Mouse (Mus musculus) ovary, postnatal 14 days (tissue): ENCODE measurements around the gene Hist1h2ah.

ENCODE experiments used
- DNase-seq: peaks from one replicate; pipeline ENCODE4 v3.0.0; 2022; ENCODE audit warnings: low spot score

Hist1h2ah gene

DNA sequence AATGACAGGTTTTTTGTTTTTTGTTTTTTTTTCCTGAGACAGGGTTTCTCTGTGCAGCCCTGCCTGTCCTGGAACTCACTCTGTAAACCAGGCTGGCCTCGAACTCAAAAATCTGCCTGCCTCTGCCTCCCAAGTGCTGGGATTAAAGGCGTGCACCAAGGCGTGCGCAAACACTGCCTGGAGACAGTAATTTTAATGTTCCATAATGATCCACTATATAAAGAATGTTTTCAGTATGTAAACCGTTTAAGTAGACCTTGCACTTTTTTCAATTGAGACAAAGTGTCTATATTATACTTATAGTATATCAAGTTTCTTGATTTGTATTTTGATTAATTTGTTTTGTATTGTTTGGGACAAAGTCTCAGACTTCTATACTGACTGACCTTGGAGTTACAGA lies 4.0 kb upstream of the Hist1h2ah start:
- no peak for DNase-seq

DNA sequence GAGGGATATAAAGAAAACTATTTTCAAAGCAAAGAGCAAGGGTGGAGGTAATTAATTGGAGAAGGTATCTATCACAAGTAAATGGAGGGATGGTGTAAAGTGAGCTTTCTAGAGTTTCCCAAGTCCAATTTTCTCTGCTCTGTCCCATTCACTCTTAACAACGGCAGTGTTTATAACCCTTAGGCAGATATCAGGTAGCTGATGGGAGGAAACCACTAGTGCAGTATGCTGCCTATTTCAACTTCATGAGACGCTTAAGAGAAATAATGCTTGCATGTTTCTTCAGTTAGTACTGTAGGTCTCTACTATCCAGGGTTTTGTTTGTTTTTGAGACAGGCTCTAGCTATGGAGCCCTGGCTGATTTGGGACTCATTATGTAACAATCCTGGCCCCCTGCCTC lies 2.0 kb upstream of the Hist1h2ah start:
- DNase-seq = no peak

DNA sequence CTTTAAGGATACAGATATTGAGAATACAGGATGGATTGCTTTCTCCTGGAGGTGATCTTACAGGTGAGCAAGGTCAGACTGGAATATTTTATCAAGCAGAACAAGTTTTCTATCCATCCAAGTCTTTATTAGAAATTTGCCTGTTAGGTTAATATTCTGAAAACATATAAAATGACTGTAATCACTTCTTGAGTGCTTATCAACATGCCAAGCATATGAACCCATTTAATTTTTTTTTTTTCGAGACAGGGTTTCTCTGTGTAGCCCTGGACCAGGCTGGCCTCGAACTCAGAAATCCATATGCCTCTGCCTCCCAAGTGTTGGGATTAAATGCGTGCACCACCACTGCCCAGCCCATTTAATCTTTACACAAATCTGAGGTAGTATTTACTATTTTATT lies 1.6 kb upstream of the Hist1h2ah start:
- no peak for DNase-seq

DNA sequence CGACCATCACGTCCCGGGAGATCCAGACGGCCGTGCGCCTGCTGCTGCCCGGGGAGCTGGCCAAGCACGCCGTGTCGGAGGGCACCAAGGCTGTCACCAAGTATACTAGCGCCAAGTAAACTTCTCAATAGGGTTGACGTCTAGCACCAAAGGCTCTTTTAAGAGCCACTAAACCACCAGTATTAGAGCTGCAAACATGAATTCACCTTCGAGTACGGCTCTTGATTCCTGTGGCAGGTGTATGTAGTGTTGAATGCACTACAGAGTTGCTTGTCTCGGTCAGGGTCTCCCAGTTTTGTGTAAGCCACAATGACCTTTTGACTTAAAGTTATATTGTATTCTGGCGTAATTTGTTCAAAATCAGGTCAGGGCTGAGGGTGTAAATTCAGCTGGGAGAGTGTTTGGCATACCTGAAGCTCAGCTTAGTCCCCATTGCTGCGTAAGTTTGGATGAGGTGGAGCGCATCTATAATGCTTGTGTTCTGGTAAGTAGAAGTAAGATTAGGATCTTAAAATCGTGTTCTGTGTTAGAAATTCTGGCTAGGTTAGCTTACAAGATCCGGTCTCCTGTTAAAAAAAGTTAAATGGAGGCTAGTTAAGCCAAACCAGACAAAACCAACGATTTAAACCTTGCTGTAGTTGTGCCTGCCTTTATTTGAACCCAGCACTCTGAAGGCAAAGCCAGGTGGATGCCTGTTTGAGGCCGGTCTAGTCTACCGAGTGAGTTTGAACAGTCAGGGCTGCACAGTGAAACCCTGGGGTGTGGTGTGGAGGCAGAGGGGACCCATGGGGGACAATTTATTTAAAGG lies 985 bp upstream of the Hist1h2ah start:
- no peak for DNase-seq

DNA sequence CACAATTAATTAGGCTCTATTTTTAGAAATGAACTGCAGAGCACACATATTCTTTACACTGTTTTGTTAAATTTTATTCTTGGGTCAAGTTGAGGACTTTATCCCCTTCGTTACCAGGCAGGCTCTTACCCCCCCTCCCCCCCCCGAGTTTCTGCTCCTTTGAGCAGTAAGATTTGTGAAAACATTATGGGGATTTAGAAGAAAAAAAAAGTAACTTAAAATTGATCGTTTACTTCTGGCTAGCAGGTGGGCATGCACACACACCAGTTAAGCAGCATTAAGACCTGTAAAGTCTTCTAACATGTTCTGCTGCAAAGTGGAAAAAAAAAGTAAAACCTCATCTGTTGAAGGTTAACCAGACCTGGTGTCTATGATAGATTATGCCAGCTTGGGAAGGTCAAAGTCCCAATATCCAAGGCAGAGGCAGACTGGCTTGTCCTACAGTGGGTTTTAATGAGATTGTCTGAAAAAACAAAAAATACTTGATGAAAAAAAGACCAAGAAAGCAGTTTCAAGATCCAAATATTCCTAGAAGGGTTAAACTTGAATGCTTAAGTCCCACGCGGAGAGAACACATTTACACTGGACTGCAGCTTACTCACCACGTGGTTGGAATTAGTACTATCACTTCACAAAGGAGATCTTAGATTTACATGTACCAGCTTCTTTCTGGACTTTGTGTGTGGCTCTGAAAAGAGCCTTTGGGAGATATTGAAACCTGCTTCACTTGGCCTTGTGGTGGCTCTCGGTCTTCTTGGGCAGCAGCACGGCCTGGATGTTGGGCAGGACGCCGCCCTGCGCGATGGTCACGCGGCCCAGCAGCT lies 713 bp downstream of the Hist1h2ah start:
- no peak for DNase-seq

DNA sequence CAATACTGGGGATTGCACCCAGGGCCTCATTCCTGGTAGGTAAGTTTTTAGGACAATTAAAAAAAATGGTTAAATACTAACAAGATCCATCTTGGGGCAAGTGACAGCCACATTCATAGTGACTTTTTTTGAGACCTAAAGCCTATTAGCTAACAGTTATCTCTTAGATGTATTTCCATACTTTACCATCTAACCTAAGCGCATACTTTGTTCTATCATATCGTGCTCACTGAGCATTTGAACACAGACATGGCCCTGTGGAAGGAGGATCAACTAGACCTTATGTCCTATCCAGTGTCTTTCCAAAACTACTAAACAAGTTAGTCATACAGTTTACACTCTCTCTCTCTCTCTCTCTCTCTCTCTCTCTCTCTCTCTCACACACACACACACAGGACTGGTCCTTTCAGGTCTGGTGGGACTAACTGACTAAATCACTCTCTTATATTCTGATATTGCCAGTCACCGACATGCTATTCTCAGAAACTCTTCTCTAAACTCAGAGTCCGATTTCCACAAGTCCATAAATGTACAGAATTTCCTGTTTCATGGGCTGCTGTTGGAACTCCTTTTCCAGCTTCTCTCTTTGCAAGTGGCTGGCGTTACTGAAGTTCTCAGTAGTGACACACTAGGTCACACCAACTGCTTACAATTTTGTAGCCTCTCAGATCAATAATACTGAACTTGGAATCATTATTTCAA lies 1.5 kb downstream of the Hist1h2ah start:
- DNase-seq = no peak

DNA sequence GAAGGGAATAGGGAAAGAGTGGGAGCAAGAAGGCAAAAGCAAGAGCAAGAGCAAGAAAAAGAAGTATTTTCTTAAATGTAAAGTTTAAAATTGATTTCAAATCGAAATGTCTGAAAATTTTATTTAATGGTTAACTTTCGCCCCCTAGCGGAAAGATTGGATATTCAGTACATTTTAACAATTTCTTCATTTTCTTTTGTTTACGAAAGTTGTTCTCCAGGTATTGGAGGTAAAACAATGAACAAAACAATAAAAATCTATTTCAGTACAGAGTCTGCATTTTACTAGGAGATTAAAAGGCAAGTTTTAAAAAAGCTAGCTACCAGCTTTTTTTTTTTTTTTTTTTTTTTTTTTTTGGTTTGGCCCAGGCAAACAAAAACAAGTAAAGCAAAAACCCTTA lies 4.9 kb downstream of the Hist1h2ah start:
- DNase-seq = no peak

DNA sequence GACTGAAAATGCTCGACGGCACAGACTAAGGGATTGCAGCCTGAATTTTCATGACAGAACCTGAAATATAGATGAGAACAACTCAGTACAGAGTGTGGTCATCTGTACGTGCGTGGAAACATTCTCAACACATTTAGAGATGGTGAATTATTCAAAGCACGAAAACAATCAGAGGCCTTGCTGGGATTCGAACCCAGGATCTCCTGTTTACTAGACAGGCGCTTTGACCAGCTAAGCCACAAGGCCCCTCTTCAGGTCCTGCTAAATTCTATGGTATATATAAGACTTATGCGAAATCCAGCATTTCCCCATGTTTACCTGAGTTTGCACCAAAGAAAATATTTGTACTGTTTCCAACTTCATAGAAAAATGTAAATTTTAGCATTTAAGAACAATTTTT lies 5.4 kb downstream of the Hist1h2ah start:
- no peak for DNase-seq

DNA sequence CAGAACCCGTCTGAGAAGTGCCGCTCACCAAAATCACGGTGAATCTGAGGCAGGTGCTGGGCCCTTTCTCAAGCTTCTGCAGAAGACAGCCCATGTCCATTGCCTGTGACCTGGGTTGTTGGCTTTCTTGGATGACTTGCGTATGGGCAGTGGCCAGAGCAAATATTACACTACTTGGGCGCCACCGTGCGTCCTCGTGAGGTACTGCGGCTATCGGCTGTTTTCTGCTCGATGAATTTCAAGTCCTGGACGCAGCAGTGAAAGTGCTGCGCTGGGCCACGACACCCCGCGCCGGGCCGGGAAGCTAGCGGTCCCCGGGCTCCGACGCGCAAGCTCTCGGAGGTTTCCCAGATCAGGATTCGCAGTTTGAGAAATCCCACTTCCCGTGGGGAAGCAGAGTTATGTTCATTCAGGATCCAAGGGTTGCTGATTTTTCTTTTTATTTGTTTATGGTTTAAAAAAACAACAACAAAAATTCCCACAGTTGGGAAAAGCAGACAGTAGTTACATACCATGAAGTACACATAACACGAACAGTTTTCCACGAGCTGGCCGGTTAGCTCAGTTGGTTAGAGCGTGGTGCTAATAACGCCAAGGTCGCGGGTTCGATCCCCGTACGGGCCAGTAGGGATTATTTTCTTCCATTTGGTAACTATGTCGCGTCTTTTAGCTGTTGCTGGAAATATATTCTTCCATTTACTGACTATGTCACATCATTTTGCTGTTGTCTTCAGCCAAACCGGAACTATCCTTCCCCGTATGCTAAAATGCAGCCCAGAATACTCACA lies 6.5 kb downstream of the Hist1h2ah start:
- DNase-seq = peak; percentile 97

DNA sequence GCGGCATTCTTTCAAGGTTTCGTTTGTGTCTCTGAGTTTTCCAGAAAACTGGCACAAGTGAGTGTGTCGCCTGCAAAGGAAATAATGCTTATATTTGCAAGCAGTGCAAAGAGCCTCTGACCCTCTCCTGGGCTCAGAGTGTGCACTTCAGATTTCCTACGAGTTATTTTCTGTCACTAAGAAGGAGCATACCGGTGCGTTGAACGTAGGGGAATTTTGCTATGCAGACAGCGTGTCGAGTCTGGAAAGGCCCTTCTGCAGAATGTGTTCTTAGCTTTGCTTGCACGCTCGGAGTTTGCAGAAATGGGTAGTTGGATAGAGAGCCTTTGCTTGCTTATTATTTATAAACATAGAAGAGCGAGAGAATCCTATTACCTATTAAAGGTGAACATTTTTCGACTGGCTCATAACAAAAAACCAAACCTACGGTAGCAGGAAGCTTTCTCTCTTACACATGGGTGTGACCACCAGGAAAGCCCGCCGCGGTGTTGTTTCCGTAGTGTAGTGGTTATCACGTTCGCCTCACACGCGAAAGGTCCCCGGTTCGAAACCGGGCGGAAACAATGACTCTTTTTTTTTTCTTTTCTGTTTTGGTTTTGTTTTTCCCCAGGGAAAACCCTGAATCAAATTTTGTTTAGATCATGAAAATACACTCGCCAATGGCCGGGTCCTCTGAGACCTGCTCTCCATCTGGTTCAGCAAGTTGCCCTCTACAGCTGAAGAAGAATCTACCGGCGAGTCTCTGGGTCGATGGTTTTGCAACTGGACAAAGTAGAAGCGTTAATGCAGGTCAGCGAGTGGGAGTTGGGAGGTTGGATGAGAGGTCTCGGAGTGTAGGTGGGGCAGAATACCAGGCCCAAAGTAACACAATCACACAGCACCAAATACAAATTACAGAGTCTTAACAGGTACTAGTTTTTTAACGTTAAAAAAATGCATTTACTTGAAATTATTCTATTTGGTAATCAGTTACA lies 9.0 kb downstream of the Hist1h2ah start:
- DNase-seq = peak; percentile 87

DNA sequence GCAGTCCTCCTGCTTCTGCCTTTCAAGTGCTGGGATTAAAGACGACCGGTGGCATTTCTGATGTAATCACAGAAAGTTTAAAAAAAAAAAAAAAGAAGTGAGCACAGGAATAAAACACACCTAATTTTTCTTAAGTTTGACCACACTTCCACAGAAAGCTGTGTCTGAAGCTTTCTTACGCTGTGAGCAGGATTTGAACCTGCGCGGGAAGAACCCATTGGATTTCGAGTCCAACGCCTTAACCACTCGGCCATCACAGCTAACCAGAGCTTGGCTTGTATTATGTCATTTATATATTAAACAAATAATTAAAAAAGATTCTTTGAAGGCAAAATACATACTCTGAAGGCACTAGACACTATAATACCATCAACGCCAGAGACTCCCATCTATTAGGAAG lies 13.1 kb downstream of the Hist1h2ah start:
- peak; percentile 62 for DNase-seq

DNA sequence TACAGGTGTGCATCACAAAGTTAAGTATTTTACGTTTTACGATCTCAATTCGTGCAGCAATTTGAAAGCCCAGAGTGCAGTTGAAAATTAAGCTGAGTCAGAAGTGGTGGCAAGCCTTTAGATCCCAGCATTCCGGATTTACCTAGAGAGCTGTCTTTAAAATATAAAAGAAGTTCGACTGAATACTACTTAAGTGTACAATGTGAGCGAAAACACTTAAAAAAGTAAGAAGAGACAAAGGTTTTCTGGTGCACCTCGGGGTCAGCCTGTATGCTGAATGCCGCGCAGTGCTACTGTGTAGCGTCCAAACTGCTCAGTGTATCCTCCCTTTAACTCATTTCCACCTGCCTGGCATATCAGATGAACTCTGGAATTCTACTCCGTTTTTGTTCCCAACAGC lies 13.8 kb downstream of the Hist1h2ah start:
- DNase-seq = no peak

DNA sequence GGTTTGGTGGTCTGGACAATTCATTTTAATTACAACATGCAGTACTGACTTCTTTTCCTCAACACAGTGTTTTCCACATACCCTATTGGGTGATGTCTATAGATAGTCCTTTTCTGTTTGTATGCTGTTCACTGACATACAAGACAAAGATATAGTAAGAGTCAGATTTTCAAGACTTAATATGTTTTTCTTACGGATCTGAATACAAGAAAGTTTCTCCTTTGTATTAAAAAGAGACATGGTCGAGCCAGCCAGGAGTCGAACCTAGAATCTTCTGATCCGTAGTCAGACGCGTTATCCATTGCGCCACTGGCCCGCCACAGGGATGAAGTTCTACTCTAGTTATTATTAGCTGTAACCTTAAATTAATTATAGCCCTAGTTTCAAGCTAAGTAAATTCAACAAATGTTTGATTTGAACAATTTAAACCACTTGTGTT lies 14.4 kb downstream of the Hist1h2ah start:
- peak; percentile 57 for DNase-seq

DNA sequence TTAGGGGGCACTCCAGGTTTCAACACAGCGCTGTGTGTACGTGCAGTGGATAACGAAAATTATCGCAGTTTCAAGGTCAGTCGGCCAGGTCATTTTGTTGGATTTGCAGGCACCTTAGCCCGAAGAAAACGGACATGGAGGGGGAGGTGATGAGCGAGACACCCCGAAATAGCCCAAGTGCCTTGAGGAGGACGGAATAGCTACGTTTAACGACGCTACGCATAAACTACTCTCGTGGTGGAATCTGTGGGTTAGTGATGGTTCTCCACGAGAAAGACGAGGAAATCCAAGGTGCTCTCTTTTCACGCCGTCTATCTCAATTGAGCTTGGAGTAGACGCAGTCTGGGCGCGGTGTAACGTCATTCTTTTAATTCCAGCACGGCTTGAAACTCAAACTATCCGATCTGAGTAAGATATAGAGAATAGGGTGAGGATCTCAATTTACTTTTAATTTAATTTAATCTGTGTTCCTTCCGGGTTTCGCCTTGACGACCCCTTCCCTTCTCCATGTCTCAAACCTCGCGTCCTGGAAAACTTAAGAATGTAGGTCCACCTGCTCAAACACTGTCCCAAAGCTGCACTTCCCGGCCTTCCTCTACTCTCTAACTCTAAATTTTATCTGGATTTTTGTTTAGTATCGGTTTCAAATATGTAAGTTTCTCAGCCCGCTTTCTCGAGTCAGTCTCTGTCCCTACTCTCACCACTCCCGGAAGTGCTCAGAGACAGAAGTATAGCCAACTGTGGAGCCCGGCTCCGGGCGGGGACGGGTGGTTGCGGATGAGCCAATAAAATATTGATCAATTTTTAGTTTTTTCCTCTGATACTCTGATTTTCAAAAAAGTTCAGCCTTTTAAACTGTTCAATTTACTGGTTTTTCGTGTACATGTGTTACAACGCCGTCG lies 15.2 kb downstream of the Hist1h2ah start:
- DNase-seq = no peak

DNA sequence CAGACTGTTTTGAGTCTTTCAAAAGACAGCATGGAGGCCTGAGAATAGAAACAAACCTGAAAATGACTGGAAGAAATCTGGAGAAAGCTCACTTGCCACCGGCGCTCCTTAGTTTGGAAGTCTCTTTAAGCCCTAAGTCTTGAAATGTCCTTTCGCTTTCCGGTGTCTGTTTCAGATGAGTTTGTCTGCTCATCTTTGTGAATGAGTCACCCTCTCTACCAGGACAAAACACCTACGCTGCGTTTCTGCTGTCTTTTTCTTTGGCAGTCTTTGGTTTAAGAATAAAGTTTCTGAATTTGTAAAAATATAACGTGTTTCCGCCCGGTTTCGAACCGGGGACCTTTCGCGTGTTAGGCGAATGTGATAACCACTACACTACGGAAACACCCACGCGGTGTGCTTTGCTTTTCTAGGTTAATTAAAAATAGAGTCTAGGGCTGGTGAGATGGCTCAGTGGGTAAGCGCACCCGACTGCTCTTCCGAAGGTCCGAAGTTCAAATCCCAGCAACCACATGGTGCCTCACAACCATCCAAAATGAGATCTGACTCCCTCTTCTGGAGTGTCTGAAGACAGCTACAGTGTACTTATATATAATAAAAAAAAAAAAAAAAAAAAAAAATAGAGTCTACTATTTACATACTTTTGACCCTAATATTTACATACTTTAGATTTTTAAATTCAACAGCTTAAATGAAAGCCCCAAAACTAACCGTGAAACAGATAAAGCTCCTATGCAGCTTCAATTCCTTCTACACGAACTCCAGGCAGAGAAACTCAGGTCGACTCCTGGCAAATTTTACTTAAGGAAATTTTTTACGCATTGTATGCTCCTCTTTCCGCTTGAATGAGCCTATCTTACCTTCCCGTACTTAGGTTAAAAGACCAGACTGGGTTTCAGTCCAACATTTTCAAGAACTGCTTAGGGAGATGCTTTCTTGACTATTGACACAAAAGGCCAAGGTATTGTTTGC lies 19.6 kb downstream of the Hist1h2ah start:
- no peak for DNase-seq

DNA sequence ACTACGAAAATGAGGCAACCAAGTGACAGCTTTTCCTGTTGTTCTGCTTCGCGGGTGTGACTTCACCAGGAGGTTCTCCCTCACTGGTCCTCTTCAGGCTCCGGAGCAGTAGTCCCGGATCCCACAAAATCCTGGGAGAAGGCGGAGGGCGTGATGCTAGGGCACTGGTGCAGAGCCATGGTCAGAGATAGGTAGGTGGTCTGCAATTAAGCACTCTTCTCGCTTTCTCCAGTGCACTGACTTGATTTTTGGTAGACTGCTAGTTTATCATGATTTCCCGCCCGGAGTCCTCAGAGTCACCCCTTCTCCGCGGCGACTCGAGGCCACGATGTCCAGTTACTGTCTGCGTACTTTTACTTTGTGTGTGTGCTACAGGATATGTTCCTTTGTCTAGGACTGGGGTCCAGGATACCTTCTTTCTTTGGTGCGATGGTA lies 20.9 kb downstream of the Hist1h2ah start:
- DNase-seq = no peak

DNA sequence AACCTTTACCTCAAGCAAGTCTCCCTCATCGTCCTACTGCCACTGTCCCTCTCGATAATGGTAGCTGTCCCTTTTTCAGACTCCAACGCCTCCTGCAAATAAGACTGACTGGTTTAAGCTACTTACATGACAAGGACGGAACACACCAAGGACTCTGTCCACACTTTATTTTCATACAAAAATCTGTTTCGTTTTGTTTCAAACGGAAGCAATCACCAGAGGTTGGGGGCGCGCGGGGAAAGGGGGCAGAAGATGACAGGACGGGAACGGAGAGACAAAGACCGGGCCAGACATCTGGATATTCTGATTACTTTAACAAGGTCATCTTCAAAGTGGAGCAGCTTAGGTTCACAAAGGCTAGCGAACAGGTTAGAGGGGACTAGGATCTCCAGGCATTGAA lies 21.7 kb downstream of the Hist1h2ah start:
- DNase-seq = no peak

DNA sequence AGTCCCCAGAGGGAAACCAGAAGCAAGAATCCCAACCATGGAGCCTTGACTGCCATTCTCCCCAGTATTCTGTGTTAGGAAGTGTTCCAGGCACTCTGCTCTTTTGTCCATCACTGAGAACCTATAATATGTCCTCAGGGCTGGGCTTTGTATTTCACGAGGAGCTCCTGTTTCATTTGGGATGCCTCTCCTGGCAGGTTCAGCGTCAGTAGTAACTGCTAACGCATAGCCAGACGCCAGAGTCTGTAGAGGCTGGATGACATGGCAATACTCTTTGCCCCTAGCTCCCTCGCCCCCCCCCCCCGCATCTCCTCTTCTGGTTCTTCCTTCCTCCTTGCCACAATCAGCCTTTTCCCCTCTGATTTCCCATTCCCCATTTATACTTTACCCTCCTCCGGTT lies 25.7 kb downstream of the Hist1h2ah start, which contains the start of gene Prss16:
TSS of gene Prss16 (minus strand) at position 101 of the 400 bp plus-strand sequence.
- no peak for DNase-seq
